Mouse (Mus musculus) thymus, adult 18-20 months (tissue): ENCODE measurements around the gene Fbxo42.

ENCODE experiments used
- DNase-seq, 2 experiments: peaks; one replicate each; pipeline ENCODE4 v3.0.0; 2022; ENCODE audit warnings: mixed read lengths in 2 of 2

Gene Fbxo42

DNA sequence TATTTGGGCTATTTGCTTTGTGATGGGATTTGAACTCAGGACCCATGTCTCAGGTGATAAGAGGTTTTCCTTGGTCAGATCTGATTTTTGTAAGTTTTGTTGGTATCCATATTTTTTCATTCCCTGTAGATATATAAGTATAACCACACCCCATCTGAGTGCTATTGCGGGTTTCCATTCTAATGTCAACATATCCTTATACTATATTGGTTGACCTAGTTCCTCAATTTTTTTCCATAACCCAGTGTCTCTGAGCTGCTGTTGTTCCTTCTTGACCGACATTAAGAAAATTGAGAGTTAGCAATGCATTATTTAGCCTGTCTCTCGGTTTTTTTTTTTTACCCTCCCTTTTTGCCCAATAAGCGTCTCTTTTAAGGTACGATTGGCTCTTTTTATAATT is 75.0 kb downstream of the Fbxo42 start:
- DNase-seq = no peak

DNA sequence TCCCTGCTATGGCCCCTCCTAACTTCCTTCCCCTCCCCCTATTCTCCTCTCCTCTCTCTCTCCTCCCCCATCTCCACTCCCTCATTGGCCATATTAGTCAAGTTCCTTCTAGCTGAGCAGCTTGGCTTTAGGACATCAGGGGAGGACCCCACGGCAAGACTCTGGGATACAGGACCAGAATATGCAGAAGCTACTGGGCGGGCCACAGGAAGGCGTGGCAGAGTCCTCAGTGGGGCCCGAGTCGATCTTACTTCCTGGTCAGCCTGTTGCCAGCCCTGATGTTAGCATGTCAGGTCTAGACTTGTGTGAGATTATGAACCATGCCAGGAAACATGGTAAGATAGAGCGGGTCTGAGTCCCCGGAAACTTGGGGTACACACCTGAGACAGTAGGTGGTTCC is 81.0 kb downstream of the Fbxo42 start:
- no peak for DNase-seq

DNA sequence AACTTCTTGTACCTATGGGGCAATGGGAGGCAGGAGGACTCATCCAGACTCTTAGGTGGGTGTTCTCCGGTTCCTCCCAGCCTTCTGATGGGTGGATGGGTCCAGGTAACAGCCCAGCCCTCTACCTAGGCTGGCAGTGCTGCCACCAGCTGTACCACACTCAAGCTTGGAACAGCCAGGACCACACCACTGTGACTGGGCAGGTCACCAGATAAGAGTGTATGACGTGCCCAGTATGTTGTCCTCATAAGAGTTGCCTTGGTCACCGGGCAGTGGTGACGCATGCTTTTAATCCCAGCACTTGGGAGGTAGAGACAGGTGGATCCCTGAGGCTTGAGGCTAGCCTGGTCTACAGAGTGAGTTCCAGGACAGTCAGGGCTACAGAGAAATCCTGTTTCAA is 85.5 kb downstream of the Fbxo42 start:
- no peak for DNase-seq

DNA sequence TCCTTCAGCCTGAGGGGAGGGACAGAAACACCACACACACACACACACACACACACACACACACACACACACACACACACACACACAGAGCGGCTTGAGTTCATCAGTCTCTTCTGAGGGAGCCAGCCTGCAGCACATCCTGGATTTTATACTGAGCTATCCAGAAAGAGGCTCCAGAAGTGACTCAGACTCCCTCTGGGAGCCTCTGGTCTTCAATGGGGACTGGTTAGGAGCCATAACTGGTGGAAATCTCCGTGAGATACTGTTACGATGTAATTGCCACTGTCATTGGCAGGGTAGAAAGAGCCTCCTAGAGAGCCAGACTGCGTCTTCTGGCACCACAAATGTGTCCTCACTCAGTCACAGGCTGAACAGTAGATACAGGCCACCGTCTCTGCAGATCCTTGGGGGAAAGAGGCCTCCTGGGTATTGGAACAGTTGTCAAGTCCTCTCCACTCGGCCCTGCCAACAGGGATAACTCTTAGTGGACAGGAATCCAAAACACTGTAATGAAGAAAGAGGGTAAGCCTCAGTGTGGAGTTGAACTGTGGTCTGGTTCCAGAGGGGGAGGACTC is 87.9 kb downstream of the Fbxo42 start:
- DNase-seq = no peak

DNA sequence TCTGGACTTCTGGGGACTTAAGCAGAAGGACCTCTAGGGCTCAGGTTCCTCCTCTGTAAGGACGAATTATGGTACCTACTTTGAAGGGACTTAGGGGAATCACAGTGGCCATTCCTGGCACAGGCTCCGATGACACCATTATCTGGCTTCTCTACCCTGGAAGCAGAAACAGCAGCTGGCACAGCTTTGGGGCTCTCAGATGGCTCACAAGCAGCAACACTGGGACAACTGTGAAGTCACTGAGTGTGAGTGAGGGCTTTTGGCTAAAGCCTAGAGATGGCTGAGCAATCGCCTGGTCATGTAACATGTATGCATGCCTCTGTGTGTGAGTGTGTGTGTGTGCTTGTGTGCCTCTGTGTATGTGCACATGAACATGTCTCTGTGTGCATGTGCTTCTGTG is 89.1 kb downstream of the Fbxo42 start:
- DNase-seq = no peak

DNA sequence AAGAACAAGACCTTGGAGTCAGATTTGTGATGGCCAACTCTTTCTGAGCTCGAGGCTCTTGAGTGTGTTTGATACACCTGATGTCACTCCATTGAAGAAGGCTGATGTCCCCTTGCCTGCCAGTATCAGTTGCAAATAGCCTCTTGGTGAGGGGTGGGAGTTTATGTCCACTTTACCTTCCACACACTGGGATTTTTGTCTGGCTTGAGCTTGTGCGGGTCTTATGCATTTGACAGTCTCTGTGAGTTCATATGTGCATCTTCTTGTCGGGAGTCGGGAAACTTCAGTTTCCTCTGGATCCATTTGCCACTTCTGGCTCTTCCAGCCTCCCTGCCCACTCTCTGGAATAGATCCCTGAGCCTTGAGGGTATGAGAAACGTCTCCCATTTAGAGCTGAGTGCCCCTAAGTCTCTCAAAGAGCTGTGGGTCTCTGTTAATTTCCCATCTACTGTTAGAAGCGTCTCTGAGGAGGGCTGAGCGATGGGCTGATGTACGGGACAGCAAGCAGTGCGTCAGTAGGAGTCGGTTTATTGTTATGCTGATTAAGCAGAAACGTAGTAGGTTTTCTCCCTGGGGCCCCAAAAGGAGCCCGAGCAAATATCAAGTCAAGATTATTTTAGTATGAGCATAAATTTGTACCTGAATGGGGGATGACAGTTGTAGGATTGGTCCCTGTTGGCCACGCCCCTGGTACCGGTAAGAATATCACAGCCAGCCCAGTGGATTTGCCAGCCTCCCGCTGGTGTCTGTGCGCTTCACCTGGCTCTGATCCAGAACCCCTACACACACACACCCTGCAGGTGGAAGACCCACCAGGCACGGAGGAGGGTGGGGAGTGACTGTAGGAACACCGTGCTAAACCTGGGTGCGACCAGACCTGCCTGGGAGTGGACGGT is 91.0 kb downstream of the Fbxo42 start:
- no peak for DNase-seq

DNA sequence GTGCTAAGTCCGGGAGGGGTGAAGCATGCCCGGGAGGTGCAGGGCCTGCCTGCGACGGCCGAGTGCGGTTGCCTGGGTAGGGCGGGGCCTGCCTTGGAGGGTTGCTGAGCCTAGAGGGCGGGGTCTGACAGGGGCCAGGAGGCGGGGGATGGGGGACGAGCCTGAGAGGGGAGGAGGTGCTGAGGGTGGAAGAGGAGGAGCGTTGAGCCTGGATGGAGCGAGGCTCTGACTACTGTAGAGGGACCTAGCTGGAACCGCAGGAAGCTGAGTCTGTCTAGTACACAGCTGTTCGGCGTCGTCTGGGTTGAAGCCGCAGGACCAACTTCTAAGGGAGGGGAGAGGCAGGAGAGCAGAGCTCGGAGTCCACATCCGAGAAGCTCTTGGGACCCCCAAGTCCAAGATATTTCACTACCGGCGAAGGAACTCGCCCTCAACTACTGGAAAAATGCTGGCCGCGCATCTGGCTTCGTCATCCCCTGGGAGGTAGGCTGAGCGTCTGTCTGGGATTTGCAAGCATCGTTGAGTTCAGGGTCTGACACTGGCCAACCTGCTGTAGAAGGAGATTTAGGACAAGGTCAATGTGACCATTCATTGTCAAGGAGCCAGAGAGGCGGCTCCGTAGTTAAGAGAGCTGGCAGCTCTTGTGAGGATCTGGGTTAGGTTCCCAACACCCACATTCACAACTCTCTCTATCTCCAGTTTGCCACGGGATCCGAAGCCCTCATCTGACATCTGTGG is 91.8 kb downstream of the Fbxo42 start, which contains the start of gene Arhgef19:
TSS of gene Arhgef19 (plus strand) at position 112 of the 738 bp plus-strand sequence.
- DNase-seq = peak; percentile 73 to 74

DNA sequence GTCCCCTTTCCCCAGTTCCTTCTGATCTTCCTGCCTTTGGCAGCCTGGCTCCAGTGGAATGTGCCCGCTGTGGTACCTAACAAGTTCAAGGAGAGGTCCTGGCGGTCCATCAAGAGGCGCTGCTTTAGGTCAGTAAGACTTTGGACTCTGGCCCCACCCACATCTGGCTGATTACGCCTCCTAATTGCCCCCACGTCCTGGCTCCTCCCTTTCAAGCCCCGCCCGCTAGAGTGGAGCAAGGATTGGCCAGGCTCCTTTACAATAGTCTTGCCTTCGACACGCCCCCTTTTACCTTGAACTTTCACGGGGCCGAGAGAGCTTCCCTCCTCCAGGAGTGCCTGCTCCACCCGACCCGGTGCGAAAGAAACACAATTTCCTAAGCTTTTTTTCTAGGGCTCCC is 92.9 kb downstream of the Fbxo42 start:
- no peak for DNase-seq

DNA sequence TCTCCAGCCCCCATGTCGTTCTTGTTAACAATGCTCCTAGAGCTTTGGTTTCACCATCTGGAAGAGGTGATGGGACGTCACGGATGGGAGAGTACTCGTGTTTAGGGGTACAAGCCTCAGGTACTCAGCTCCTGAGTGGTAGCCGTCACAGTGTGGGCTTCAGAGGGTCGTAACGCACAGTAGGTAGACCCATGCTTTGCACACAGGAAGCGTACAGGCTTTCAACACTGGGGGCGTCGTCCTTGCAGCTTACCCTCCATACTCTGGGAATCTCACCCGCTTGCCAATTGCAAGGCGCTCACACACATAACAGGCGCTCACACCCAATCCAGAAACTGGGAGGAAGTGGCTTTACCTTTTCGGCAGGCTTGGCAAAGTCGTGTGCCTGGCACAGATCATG is 94.1 kb downstream of the Fbxo42 start:
- no peak for DNase-seq

DNA sequence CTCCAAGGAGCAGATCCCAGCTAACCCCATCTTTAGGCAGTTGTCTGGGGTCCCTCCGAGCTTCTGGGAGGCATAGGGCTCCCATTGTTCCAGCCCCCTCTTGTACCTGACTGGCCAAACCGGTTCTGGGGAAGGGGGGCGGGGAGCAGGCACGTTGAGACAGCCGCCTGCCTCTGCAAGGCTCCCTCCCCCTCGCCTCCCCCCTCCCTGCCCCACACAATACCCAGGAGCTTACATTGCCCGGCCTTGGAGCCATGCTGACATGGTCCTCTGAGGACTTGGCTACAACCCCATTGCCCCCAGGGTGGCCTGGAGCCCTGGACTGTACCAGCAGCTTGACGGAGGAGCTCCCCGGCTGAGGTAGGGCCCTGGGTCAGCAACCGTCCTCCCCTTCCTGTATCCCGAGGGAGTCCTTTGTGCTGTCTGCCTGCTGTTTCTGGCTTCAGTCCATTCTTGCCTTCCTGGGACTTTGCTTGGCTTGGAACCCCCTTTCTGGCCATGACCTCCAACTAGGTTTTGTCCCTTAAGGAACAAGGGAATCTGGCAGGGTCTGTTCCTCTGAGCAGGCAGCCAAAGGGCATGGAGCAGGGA is 95.0 kb downstream of the Fbxo42 start:
- DNase-seq = no peak

DNA sequence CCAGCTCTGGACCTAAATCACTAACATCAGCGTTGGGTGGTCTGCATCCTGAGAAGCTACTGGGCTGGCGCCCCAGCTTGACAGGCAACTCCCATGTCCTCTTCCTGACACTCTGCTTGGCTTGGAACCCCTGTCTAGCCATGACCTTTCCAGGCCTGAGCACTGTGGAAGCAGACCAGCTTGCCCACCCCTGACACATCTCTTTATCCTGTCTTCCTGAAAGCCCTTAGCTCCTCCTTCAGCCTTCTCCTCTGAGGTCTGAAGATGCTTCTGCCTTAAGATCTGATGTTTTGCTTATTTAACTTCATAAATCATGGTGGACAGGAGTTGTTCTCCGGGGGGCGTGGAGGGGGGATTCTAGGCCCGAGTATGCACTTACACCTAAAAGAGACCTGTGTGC is 95.9 kb downstream of the Fbxo42 start:
- no peak for DNase-seq

DNA sequence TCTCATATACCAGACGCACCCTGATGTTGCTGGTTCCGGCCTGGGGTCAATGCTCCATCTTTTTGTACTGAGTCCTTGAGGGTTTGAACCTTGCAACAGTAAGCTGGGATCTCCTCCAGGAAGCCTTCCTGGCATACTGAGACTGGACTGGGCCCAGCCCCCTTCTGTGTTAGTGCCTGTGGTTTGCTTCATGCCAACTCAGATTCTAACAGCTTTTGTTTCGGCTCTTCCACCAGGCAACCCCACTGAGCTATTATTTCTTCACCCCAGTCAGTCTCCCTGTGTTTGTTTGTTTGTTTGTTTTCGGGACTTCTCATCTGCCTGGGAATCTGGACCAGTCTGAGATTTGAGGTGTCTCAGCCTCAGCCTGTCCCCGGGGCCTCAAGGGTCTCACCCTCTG is 96.7 kb downstream of the Fbxo42 start:
- no peak for DNase-seq

DNA sequence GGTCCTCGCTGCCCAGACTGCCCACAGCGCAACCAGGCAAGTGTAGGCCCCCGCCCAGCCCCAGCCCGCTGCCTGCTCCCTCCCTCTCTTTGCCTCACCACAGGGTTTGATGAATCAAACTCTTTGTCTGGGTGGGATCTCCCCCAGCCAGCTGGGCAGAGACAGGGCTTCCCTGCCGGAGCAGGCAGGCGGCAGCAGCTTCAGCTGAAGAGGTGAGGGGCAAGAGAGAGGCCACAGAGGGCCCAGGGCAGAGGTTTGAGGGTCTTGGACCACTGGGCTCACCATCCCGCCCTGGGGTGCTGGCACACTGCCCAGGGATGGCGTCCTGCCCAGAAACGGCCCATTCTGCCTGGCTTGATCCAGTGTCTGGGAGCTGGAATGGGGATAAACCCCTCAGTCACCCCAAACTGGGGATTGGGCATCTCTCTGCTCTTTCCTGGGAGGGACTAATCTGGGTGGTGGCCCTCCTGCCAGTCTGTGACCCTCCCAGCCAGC is 97.3 kb downstream of the Fbxo42 start:
- DNase-seq = no peak

DNA sequence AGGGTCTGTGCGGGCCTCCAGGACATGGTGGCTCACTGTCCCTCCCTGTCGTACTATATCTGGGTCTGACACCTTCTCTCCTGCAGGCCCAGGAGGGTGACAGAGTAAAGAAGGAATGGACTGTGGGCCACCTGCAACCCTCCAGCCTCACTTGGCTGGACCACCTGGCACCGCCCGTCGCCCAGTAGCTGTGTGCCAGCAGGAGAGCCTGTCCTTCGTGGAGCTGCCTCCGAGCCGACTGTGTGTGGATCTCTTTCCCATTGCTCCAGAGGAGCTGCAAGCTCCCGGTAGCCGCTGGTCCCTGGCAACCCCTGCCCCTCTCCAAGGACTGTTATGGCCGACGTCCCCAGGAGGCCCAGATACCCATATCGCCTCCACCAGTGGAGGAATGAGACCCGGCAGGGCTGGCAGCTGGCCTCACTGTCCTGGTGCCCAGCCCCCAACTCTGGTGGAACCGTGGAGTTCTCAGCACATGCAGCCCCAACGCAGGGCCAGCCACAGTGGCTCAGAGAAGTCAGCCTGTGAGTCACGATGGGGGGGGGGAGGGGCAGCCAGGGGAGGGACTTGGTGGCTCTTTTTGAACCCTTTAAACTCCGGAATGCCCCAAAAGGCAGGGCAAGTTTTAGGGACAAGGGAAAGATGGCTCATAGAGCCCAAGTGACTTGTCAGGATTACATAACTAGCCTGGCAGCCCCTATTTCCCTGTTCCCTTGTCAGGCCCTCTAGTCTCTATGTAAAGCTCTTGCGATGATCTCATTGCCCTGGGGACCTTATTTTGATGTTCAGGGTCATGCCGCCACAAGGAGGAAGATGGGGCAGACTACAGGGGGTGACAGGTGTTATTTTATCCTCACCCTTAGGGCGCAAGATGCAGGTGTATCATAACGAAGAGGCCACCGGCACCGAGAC is 98.6 kb downstream of the Fbxo42 start:
- DNase-seq = no peak

DNA sequence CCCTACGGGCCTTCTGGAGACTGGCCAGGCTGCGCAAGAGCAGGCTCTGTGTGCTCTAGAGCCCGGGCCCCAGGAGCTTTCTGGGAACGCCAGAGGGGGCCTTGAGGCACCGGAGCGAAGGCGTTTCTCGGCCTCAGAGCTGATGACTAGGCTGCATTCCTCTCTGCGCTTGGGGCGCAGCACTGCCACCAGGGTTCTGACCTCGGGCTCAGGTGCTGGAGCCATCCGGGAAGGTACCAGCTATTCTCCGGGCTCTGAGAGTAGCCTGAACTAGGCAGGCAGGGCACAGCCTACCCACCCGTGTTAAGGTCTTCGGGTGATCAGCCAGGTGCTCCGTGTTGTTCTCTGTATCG is 99.3 kb downstream of the Fbxo42 start:
- no peak for DNase-seq

DNA sequence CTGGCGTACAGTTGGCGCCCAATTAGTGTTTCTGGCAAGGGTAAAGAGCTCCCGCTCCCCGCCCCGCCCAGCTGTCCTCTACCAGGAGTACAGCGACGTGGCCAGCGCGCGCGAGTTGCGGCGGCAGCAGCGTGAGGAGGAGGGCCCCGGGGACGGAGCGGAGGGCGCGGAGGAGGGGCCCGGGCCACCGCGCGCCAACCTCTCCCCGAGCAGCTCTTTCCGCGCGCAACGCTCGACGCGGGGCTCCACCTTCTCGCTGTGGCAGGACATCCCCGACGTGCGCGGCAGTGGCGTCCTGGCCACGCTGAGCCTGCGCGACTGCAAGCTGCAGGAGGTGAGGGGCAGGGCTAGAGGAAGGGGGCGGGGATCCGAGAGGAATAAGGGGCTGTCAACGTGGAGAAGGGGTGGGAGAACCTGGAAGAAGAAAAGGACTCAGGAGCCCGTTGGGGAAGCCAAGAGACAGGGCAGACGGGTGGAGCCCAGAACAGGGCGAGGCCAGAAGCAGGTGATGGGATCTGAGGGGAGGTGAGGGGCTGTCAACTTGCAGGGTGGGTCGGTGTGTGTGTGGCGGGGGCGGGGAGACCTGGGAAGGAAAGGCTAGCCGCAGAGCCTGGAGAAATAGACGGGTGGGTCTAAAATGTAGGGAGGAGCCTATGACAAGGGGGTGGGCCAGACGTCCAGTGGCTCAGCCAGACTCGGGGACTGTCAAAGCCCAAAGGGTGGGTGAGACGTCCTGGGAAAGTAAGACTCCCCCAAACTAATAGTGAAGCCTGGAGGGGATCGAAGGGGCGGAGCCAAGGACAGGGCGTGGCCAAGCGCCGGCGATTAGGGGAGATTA is 100.3 kb downstream of the Fbxo42 start:
- no peak for DNase-seq

DNA sequence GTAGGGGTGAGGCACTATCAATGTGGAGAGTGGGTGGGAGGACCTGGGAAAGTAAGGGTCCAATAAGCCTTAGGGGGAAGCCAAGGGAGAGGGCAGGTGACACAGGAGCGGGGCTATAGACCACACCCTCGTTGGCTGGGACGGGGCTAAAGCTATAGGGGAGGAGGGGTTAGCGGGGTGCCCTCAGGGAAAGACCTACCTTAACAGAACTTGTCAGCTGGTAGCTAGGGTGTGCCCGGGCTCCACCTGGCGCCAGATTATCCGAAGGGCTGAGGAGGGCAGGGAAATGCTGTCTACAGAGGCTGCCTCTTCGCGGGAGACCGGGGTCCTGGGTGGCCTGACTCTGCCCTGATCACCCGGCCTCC is 100.9 kb downstream of the Fbxo42 start:
- DNase-seq = no peak

DNA sequence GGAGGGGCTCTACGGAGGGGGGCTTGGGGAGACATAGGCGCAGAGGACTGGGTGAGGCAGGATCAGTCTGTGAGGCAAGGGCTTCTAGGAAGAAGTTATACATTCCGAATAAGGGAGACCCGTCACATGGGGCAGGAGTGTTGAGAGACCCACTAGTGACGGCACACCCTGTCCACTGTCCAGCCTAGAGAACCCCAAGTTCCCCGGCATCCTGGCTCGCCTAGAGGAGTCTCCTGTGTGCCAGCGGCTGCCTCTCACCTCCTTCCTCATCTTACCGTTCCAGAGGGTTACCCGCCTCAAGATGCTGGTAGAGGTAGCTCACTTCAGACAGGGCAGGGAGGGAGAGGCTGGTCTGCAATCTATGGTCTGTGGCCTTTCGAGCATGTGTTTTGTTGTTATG is 101.7 kb downstream of the Fbxo42 start:
- DNase-seq = no peak

DNA sequence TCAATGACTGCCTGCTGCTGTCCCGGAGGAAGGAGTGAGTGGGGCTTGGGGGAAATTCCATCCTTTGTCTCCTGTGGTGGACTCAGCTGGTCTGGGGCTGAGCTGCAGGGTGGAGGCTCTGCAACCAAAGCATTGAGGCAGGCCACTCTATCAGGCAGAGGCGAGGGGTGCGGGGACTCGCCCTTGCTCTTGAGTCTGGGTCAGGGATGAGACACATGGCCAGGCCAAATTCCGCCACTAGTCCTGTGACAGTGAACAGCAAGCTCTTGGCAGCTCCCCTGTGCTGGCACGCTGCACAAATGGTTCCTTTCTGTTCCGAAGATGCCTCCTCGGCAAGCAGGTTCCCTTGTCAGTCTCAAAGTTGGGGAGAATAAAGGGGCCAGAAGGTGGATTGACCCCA is 103.4 kb downstream of the Fbxo42 start:
- no peak for DNase-seq

DNA sequence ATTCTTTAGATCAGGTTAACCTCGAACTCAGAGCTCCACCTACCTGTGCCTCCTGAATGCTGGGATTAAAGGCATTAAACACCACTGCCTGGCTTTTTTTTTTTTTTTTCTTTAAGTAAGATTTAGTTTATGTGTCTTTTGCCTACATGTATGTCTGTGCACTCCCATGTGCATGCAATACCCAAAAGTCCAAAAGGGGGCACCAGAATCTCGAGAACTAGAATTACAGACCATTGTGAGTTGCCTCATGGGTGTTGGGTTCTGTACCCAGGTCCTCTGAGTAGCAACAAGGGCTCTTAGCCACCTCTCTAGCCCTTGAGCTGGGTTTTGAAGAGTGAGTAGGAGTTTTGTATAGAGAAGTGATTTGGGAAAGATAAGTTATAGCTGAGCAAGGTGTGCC is 104.9 kb downstream of the Fbxo42 start:
- no peak for DNase-seq
